Mouse (Mus musculus) embryonic facial prominence, embryonic 11.5 days (tissue): ENCODE data around the gene Qrfp. TPM values are rescaled to one million over a fixed set of nuclear protein-coding genes. Genes with fewer than 3 reads are reported as not detected.

Source experiments
- ATAC-seq: fragments of 200-750 bp; cut with Nextera tagmentation; replicated peaks from 2 replicates; pipeline ENCODE4 v1.8.0; 2017; ENCODE audit warnings: low read depth; ENCODE audit not compliant: insufficient number of reproducible peaks, low FRiP score, low TSS enrichment
- DNase-seq: peaks from one replicate; pipeline ENCODE4 v3.0.0-alpha.2; 2015; ENCODE audit warnings: low spot score
- H3K27ac ChIP-seq: fragments of 300-500 bp; sonication (generic); replicated peaks from 2 replicates; pipeline ENCODE4 v1.5.1; 2014; ENCODE audit warnings: mild to moderate bottlenecking, low read depth, low read length, control low read depth
- H3K27me3 ChIP-seq: fragments of 300-500 bp; sonication (generic); 2 replicates; pipeline ENCODE4 v1.6.1; 2014; ENCODE audit warnings: mild to moderate bottlenecking, low read length, moderate library complexity, mixed read lengths; ENCODE audit not compliant: control insufficient read depth, insufficient read depth
- H3K36me3 ChIP-seq: fragments of 300-500 bp; sonication (generic); replicated peaks from 2 replicates; pipeline ENCODE4 v1.6.1; 2014; ENCODE audit warnings: low read depth, mild to moderate bottlenecking, low read length, moderate library complexity, mixed read lengths; ENCODE audit not compliant: control insufficient read depth, insufficient read depth
- H3K4me1 ChIP-seq: fragments of 300-500 bp; sonication (generic); 2 replicates; pipeline ENCODE4 v1.6.1; 2014; ENCODE audit warnings: low read length, mixed read lengths; ENCODE audit not compliant: control insufficient read depth, insufficient read depth
- H3K4me2 ChIP-seq: fragments of 300-500 bp; sonication (generic); 2 replicates; pipeline ENCODE4 v1.6.1; 2014; ENCODE audit warnings: low read depth, mild to moderate bottlenecking, control low read depth, low read length, moderate library complexity
- H3K4me3 ChIP-seq: fragments of 300-500 bp; sonication (generic); 2 replicates; pipeline ENCODE4 v1.5.1; 2014; ENCODE audit warnings: low read depth, low read length, control low read depth
- H3K9ac ChIP-seq: fragments of 300-500 bp; sonication (generic); replicated peaks from 2 replicates; pipeline ENCODE4 v1.6.1; 2014; ENCODE audit warnings: mild to moderate bottlenecking, control low read depth, low read length
- H3K9me3 ChIP-seq: fragments of 300-500 bp; sonication (generic); replicated peaks from 2 replicates; pipeline ENCODE4 v1.6.1; 2016; ENCODE audit warnings: mild to moderate bottlenecking, low read length, inconsistent platforms, mixed read lengths; ENCODE audit not compliant: control insufficient read depth
- WGBS: fragments of 180-500 bp; shearing (Covaris S2); extraction: QIAGEN DNeasy Blood & Tissue Kit; methylation state at CpG from one replicate; pipeline ENCODE4 v1.1.7; 2014; 5-methylcytosine and 5-hydroxymethylcytosine counted together
- polyA plus RNA-seq: library from polyadenylated mRNA; unstranded; fragments of >200 nt; fragmentation: Nextera tagmentation; extraction: Ambion mirVana; gene quantifications from 2 replicates; pipeline ENCODE4 v1.2.1, GENCODE M21; 2014

Gene Qrfp
- polyA plus RNA-seq, result 0.14 and 0.22 TPM in 2 replicates

DNA sequence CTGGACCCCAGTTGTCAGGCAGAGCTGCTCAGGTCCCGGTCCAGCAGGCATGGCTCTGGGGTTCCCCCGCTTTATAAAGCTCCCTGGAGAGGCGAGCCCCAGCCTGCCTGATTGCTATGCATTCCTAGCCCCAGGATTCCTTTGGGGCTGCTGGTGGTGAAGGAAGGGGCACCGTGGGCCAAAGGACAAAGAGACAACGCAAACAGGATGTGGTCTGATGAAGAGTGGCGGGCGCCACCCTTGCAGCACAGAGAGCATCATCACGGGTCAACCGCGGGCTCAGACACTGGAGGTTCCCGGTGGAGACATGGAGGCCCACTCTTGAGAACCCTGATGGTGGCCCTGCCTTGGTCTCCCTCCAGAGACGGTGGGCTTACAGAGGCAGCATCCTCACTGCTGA lies at the start of gene Qrfp:
Gene Qrfp (minus strand): TSS at position 137 of the 400 bp plus-strand sequence.
- peaks cover 14% of the 10 kb centered on the region for H3K4me1 ChIP-seq
- H3K27me3 ChIP-seq, result no peaks in the 10 kb centered on the region
- peak within 1 kb of the TSS; percentile 5; the same call in 1 of the 2 replicates for H3K4me3 ChIP-seq
- WGBS, result 31% methylated on average over 12 of the region's 12 CpGs
- H3K9me3 ChIP-seq, result no peaks in the 10 kb centered on the region
- DNase-seq (peak; percentile 15), ATAC-seq (no peak)
- no peaks in the 10 kb centered on the region for H3K36me3 ChIP-seq
- H3K9ac ChIP-seq, result no peak within 1 kb of the TSS; the same call in 1 of the 2 replicates
- no peak within 1 kb of the TSS for H3K27ac ChIP-seq
- H3K4me2 ChIP-seq, result no peak within 1 kb of the TSS

DNA sequence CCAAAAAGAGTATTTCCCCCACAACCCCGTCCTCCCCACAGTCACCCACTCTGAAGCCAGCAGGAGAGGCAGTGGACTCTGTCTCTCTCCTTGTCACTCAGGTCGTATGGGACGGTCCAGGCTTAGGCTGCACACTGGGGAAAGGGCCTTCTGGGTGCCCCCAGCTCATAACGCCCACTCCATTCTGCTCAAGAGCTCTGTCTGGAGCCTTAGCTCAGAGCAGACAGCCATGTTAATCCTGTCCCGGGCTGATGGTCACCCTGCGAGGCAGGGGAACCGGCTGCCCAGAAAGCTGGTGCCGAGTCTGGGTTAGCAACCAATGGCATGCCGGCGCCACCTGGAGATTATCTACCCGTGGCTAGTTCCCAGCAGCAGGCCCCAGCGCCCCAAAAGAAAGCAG lies 48.1 kb upstream of the Qrfp start:
- H3K36me3 ChIP-seq, result no peaks in the 10 kb centered on the region
- H3K27ac ChIP-seq, result no peak overlapping the region
- DNase-seq (no peak), ATAC-seq (no peak)
- 14% methylated on average over 12 of the region's 12 CpGs for WGBS
- H3K9ac ChIP-seq, result no peak overlapping the region
- peaks cover 10% of the 10 kb centered on the region for H3K4me1 ChIP-seq
- no peak overlapping the region for H3K4me3 ChIP-seq
- no peaks in the 10 kb centered on the region; the same call in 1 of the 2 replicates for H3K27me3 ChIP-seq
- H3K4me2 ChIP-seq, result no peak overlapping the region
- H3K9me3 ChIP-seq, result no peaks in the 10 kb centered on the region

DNA sequence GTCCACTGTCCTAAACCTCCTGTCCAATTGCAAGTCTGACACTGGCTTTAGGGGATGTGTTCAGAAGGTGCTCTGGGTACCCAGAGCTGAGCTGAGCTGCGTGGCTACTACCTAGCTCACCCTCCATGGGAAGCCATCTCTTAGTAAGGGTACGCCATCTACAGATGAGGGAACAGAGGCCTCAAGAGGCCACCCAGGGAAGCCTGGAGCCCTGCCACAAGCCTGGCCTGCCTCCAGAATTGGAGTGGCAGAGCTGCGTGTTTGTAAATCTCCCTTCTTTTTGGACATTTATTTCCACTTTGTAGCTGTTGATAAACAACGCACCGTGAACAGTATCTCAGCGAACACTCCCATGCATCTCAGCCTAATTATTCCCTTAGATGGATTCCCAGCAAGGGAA lies 46.8 kb upstream of the Qrfp start:
- Histone ChIP-seq H3K4me2 (no peak overlapping the region), H3K27me3 (no peaks in the 10 kb centered on the region; the same call in 1 of the 2 replicates), H3K9me3 (no peaks in the 10 kb centered on the region), H3K4me1 (peaks cover 10% of the 10 kb centered on the region), H3K9ac (no peak overlapping the region), H3K27ac (no peak overlapping the region), H3K4me3 (no peak overlapping the region), H3K36me3 (no peaks in the 10 kb centered on the region)
- no peak for ATAC-seq
- no peak for DNase-seq
- 81% methylated on average over 6 of the region's 6 CpGs for WGBS

DNA sequence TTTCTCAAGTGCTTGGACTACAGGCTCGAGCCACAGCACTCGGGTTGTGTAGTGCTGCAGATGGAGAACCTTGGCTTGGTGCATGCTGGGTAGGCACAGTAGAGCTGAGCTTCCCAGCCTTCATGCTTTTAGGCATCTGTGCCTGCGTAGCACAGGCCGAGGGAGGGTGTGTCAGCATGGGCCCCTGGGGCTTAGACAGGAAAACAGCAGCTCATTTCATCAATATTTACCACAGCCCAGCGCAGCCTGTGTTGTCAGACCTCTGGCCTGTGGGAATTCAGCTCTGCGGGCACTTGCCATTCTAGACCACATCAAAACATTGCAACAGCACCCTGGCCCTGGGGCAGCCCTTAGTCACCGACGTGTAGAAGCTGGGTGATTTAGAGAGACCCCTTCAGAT lies 45.6 kb upstream of the Qrfp start:
- Histone ChIP-seq H3K4me3 (no peak overlapping the region), H3K4me1 (peaks cover 10% of the 10 kb centered on the region), H3K9me3 (no peaks in the 10 kb centered on the region), H3K27me3 (no peaks in the 10 kb centered on the region; the same call in 1 of the 2 replicates), H3K4me2 (no peak overlapping the region), H3K9ac (no peak overlapping the region), H3K27ac (no peak overlapping the region), H3K36me3 (no peaks in the 10 kb centered on the region)
- DNase-seq, result no peak
- 64% methylated on average over 8 of the region's 8 CpGs for WGBS
- ATAC-seq, result 0 out of 2 replicates have a peak, but pooled peaks have one; percentile 54

DNA sequence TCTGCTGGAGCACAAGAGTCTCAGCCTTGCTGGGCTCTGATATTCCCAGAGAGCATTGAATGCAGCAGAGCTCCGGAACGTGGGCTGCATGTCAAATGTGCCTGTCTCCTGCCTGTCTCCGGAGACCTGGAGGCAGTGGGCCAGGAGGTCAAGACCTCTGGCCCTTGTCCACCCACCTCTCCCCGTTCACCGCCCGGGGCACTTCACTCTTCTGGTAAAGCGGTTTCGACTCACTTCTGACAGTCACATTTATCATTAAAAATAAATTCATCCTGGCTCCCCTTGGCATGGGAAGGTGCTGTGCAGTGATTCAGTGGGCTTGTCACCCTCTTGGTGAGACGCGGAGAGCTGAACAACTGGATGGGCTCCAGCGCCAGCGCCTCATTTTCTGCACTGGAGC lies 39.8 kb upstream of the Qrfp start:
- ATAC-seq, result no peak
- H3K9me3 ChIP-seq, result no peaks in the 10 kb centered on the region
- no peak overlapping the region for H3K27ac ChIP-seq
- no peaks in the 10 kb centered on the region for H3K36me3 ChIP-seq
- no peak overlapping the region for H3K9ac ChIP-seq
- no peak overlapping the region for H3K4me2 ChIP-seq
- no peak for DNase-seq
- no peak overlapping the region for H3K4me3 ChIP-seq
- H3K27me3 ChIP-seq, result peaks cover 21% of the 10 kb centered on the region
- H3K4me1 ChIP-seq, result peaks cover 15% of the 10 kb centered on the region
- WGBS, result 34% methylated on average over 12 of the region's 12 CpGs

DNA sequence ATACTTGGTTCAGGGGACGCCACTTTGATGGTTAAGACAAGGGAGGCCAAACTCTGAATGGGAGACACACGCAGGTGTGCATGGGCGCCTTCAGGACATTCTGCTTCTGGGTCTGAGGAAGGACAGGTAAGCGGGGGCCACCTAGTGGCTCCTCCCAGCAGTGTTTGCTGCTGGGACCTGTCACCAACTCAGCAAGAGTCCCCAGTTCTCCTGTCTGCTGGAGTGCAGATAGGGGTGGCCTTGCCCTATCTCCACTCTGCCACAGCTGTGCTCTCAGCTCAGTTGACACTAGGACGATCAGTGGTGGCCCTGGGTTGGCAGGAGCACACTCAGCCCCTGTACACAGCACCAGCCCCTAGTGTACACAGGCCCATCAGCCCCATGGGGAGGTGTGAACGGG lies 37.5 kb upstream of the Qrfp start:
- no peak overlapping the region for H3K9ac ChIP-seq
- 20% methylated on average over 6 of the region's 6 CpGs for WGBS
- H3K36me3 ChIP-seq, result no peaks in the 10 kb centered on the region
- peaks cover 17% of the 10 kb centered on the region for H3K4me1 ChIP-seq
- H3K9me3 ChIP-seq, result no peaks in the 10 kb centered on the region
- ATAC-seq (no peak), DNase-seq (peak; percentile 49)
- no peak overlapping the region for H3K27ac ChIP-seq
- no peak overlapping the region for H3K4me3 ChIP-seq
- no peak overlapping the region for H3K4me2 ChIP-seq
- peaks cover 29% of the 10 kb centered on the region for H3K27me3 ChIP-seq

DNA sequence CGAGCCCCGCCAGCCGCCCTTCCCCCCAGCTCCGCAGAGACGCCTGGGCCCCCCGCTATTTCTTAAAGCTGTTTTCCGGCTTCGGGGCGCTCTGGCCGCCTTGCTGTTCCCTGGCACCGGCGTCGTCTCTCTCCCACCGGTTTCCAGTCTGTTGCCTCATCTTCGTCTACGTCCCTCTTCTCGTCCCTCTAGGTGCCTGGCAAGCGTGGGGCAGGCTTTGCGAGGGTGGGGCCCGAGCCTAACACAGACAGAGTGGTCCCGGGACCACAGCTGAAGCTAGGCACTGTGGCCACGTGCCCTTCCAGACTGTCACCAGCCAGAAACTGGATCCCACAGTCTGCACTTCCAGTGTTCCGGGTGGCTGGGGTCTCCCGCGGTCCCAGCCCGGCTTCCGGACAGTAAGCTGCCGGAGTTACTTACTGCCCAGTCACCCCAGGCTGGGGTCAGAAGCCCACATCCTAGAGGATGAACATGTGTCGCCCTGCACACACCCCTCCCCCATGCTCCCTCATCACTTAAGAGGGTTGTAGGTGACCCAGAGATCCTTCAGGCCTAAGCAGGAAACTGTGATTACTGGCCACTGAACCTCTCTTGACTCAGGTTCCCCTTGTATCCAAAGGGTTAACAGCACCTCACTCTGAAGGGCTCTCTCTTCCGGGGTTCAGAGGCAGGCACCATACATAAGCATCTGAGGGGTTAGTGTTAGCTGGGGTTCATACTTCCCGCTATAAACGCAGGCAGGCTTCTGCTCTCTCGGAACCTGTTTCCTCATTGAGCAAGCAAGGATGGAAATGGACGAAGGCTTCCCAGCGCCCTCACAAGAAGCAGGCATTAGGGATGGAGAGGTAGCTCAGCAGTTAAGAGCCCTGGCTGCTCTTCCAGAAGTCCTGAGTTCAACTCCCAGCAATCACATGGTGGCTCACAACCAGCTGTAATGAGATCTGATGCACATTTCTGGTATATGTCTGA lies 36.6 kb upstream of the Qrfp start:
- ATAC-seq, result no peak
- WGBS, result 2% methylated on average over 35 of the region's 35 CpGs
- peaks cover 29% of the 10 kb centered on the region for H3K27me3 ChIP-seq
- H3K4me1 ChIP-seq, result peaks cover 17% of the 10 kb centered on the region
- no peaks in the 10 kb centered on the region for H3K36me3 ChIP-seq
- H3K4me3 ChIP-seq, result peak overlapping the region; percentile 53
- peak; percentile 33 for DNase-seq
- H3K9me3 ChIP-seq, result no peaks in the 10 kb centered on the region
- H3K4me2 ChIP-seq, result peak overlapping the region; percentile 96
- peak overlapping the region; percentile 44 for H3K9ac ChIP-seq
- H3K27ac ChIP-seq, result no peak overlapping the region
